Mouse (Mus musculus) layer of hippocampus, adult 6 months (tissue): ENCODE results near the gene Olfr60. TPM values are rescaled to one million over a fixed set of nuclear protein-coding genes. Genes with fewer than 3 reads are reported as not detected.

Experiments used
- long read RNA-seq, 2 experiments: library from polyadenylated mRNA; unstranded; transcript quantifications; one replicate each; pipeline ENCODE4 v2.0.0; 2019 to 2020
- polyA plus RNA-seq: library from polyadenylated mRNA; unstranded; fragments of <200 nt; fragmentation: Nextera tagmentation; gene quantifications from 2 replicates; pipeline ENCODE4 v1.2.3, GENCODE M21; 2021

The Olfr60 gene
- polyA plus RNA-seq = not detected in 2 replicates
- long read RNA-seq, experiment 1 = 0 reads
- long read RNA-seq, experiment 2 = 0 reads

GRCm38 (mm10) chr7:140361571-140361970 lies at the start of gene Olfr60:
TSS of gene Olfr60 (minus strand) at chr7:140361671.

GRCm38 (mm10) chr7:140402818-140403217 lies 41.3 kb upstream of the Olfr60 start, which contains the start of gene Olfr531:
TSS of gene Olfr531 (minus strand) at chr7:140402918.

GRCm38 (mm10) chr7:140376231-140376630 lies 14.8 kb upstream of the Olfr60 start, which contains the start of gene Olfr530:
TSS of gene Olfr530 (minus strand) at chr7:140376331.

GRCm38 (mm10) chr7:140333717-140334116 lies 27.8 kb downstream of the Olfr60 start, which contains the start of gene Olfr527:
TSS of gene Olfr527 (plus strand) at chr7:140334017.

GRCm38 (mm10) chr7:140320558-140320957 lies 40.9 kb downstream of the Olfr60 start, which contains the start of gene Olfr525:
TSS of gene Olfr525 (plus strand) at chr7:140320858.

Other genes with a start within 250 kb of the Olfr60 start
- gene Paox, start 245.9 kb downstream of the Olfr60 start, polyA plus RNA-seq = 3.4 and 4.2 TPM in 2 replicates
- 139 and 145 TPM in 2 replicates for gene Echs1, start 245.2 kb downstream of the Olfr60 start, polyA plus RNA-seq
- 46.4 and 48.4 TPM in 2 replicates for gene Mtg1, start 224.1 kb downstream of the Olfr60 start, polyA plus RNA-seq
- 66.3 and 73.0 TPM in 2 replicates for gene Sprn, start 206.8 kb downstream of the Olfr60 start, polyA plus RNA-seq
- not detected in 2 replicates for gene Olfr522, start 196.9 kb downstream of the Olfr60 start, polyA plus RNA-seq
- not detected in 2 replicates for gene Olfr523, start 188.5 kb downstream of the Olfr60 start, polyA plus RNA-seq
- not detected in 2 replicates for gene Olfr524, start 155.7 kb downstream of the Olfr60 start, polyA plus RNA-seq
- gene Cd163l1, start 143.4 kb downstream of the Olfr60 start, polyA plus RNA-seq = 0.06 and 0.10 TPM in 2 replicates
- 0.09 TPM in 1 of 2 replicates, not detected in the other for gene 5830411N06Rik, start 114.4 kb downstream of the Olfr60 start, polyA plus RNA-seq
- gene Olfr525, start 40.8 kb downstream of the Olfr60 start, polyA plus RNA-seq = not detected in 2 replicates
- gene Olfr527, start 27.7 kb downstream of the Olfr60 start, polyA plus RNA-seq = not detected in 2 replicates
- gene Olfr530, start 14.7 kb upstream of the Olfr60 start, polyA plus RNA-seq = not detected in 2 replicates
- gene Olfr531, start 41.2 kb upstream of the Olfr60 start, polyA plus RNA-seq = not detected in 2 replicates
- not detected in 2 replicates for gene Olfr532, start 60.0 kb upstream of the Olfr60 start, polyA plus RNA-seq
- gene Olfr533, start 101.7 kb upstream of the Olfr60 start, polyA plus RNA-seq = not detected in 2 replicates
- not detected in 2 replicates for gene Olfr535, start 122.5 kb upstream of the Olfr60 start, polyA plus RNA-seq
- not detected in 2 replicates for gene Olfr536, start 145.7 kb upstream of the Olfr60 start, polyA plus RNA-seq
- not detected in 2 replicates for gene Olfr538, start 206.2 kb upstream of the Olfr60 start, polyA plus RNA-seq
- 0.03 and 0.09 TPM in 2 replicates for gene Olfr46, start 239.6 kb upstream of the Olfr60 start, polyA plus RNA-seq